Mouse (Mus musculus) heart, embryonic 10.5 days (tissue): Measurements from ENCODE around the gene Homer2. TPM values are rescaled to one million over a fixed set of nuclear protein-coding genes. Genes with fewer than 3 reads are reported as not detected.

Experiments
- DNase-seq: peaks from one replicate; pipeline ENCODE4 v3.0.0-alpha.2; 2017; ENCODE audit warnings: low spot score
- H3K27ac ChIP-seq: fragments of 300-500 bp; sonication (generic); 2 replicates; pipeline ENCODE4 v1.5.1; 2016; ENCODE audit warnings: mild to moderate bottlenecking
- H3K27me3 ChIP-seq: fragments of 300-500 bp; sonication (generic); 2 replicates; pipeline ENCODE4 v1.6.1; 2016; ENCODE audit warnings: mild to moderate bottlenecking; ENCODE audit not compliant: poor library complexity, insufficient read depth, severe bottlenecking
- H3K36me3 ChIP-seq: fragments of 300-500 bp; sonication (generic); 2 replicates; pipeline ENCODE4 v1.6.1; 2016; ENCODE audit warnings: mild to moderate bottlenecking, moderate library complexity
- H3K4me1 ChIP-seq: fragments of 300-500 bp; sonication (generic); 2 replicates; pipeline ENCODE4 v1.6.1; 2016; ENCODE audit warnings: mild to moderate bottlenecking
- H3K4me3 ChIP-seq: fragments of 300-500 bp; sonication (generic); 2 replicates; pipeline ENCODE4 v1.5.1; 2016; ENCODE audit warnings: mild to moderate bottlenecking, moderate library complexity
- H3K9me3 ChIP-seq: fragments of 300-500 bp; sonication (generic); 2 replicates; pipeline ENCODE4 v1.6.1; 2016; ENCODE audit warnings: mild to moderate bottlenecking, moderate library complexity
- WGBS: fragments of 180-500 bp; shearing (Covaris S2); methylation state at CpG from one replicate; pipeline ENCODE4 v1.1.7; 2016; 5-methylcytosine and 5-hydroxymethylcytosine counted together
- polyA plus RNA-seq: library from polyadenylated mRNA; unstranded; fragments of >200 nt; fragmentation: Nextera tagmentation; extraction: Ambion mirVana; gene quantifications from 2 replicates; pipeline ENCODE4 v1.2.1, GENCODE M21; 2016

Gene Homer2
- polyA plus RNA-seq, 1 experiment from 2014 or later: 119 TPM

- Histone ChIP-seq H3K27me3 (no peaks in the 10 kb centered on the region), H3K4me3 (no peak overlapping the region), H3K4me1 (peaks cover 44% of the 10 kb centered on the region), H3K36me3 (peaks cover 4% of the 10 kb centered on the region; the same call in 1 of the 2 replicates), H3K9me3 (no peaks in the 10 kb centered on the region), H3K27ac (no peak overlapping the region)
- 83% methylated on average over 8 of the region's 8 CpGs for WGBS
- DNase-seq: no peak
These were observed 50.7 kb downstream of the Homer2 start for GRCm38 (mm10) chr7:81656635-81657034.

GRCm38 (mm10) chr7:81654946-81655718, 52.2 kb downstream of the Homer2 start:
- Histone ChIP-seq H3K27me3 (no peaks in the 10 kb centered on the region), H3K36me3 (no peaks in the 10 kb centered on the region), H3K4me1 (peaks cover 58% of the 10 kb centered on the region), H3K9me3 (no peaks in the 10 kb centered on the region), H3K27ac (peak overlapping the region; percentile 10; the same call in 1 of the 2 replicates), H3K4me3 (no peak overlapping the region)
- no peak for DNase-seq
- 79% methylated on average over 9 of the region's 9 CpGs for WGBS

GRCm38 (mm10) chr7:81653988-81654387, 53.3 kb downstream of the Homer2 start:
- peaks cover 62% of the 10 kb centered on the region for H3K4me1 ChIP-seq
- H3K4me3 ChIP-seq: peak overlapping the region; percentile 16; the same call in 1 of the 2 replicates
- no peaks in the 10 kb centered on the region for H3K9me3 ChIP-seq
- H3K36me3 ChIP-seq: peaks cover 1% of the 10 kb centered on the region; the same call in 1 of the 2 replicates
- H3K27me3 ChIP-seq: no peaks in the 10 kb centered on the region
- no peak for DNase-seq
- WGBS: 63% methylated on average over 8 of the region's 8 CpGs
- H3K27ac ChIP-seq: peak overlapping the region; percentile 59

- DNase-seq: no peak
- Histone ChIP-seq H3K27me3 (no peaks in the 10 kb centered on the region), H3K4me1 (peaks cover 65% of the 10 kb centered on the region), H3K4me3 (no peak overlapping the region), H3K36me3 (peaks cover 3% of the 10 kb centered on the region; the same call in 1 of the 2 replicates), H3K27ac (peak overlapping the region; percentile 73), H3K9me3 (no peaks in the 10 kb centered on the region)
- WGBS: 62% methylated on average over 2 of the region's 2 CpGs
These were observed 55.0 kb downstream of the Homer2 start for GRCm38 (mm10) chr7:81652296-81652695.

- Histone ChIP-seq H3K4me3 (no peak overlapping the region), H3K27me3 (no peaks in the 10 kb centered on the region), H3K36me3 (peaks cover 6% of the 10 kb centered on the region; the same call in 1 of the 2 replicates), H3K27ac (peak overlapping the region; percentile 73; the same call in 1 of the 2 replicates), H3K9me3 (no peaks in the 10 kb centered on the region), H3K4me1 (peaks cover 67% of the 10 kb centered on the region)
- 35% methylated on average over 5 of the region's 5 CpGs for WGBS
- DNase-seq: no peak
These were observed 56.0 kb downstream of the Homer2 start for GRCm38 (mm10) chr7:81651284-81651683.

GRCm38 (mm10) chr7:81649270-81649669, 58.1 kb downstream of the Homer2 start:
- H3K36me3 ChIP-seq: peaks cover 6% of the 10 kb centered on the region; the same call in 1 of the 2 replicates
- no peak overlapping the region for H3K27ac ChIP-seq
- DNase-seq: no peak
- H3K4me1 ChIP-seq: peaks cover 72% of the 10 kb centered on the region
- WGBS: 91% methylated on average over 8 of the region's 8 CpGs
- H3K4me3 ChIP-seq: no peak overlapping the region
- H3K27me3 ChIP-seq: no peaks in the 10 kb centered on the region
- H3K9me3 ChIP-seq: no peaks in the 10 kb centered on the region

- Histone ChIP-seq H3K4me1 (peaks cover 63% of the 10 kb centered on the region), H3K27me3 (no peaks in the 10 kb centered on the region), H3K36me3 (peaks cover 6% of the 10 kb centered on the region; the same call in 1 of the 2 replicates), H3K9me3 (no peaks in the 10 kb centered on the region), H3K27ac (no peak overlapping the region), H3K4me3 (no peak overlapping the region)
- DNase-seq: no peak
- WGBS: 73% methylated on average over 5 of the region's 5 CpGs
These were observed 59.4 kb downstream of the Homer2 start for GRCm38 (mm10) chr7:81647959-81648358.

- no peaks in the 10 kb centered on the region for H3K9me3 ChIP-seq
- H3K4me3 ChIP-seq: no peak overlapping the region
- peak overlapping the region; percentile 70; the same call in 1 of the 2 replicates for H3K27ac ChIP-seq
- no peaks in the 10 kb centered on the region for H3K27me3 ChIP-seq
- DNase-seq: no peak
- WGBS: 61% methylated on average over 7 of the region's 7 CpGs
- peaks cover 49% of the 10 kb centered on the region for H3K4me1 ChIP-seq
- peaks cover 6% of the 10 kb centered on the region; the same call in 1 of the 2 replicates for H3K36me3 ChIP-seq
These were observed 62.6 kb downstream of the Homer2 start for GRCm38 (mm10) chr7:81644551-81645235.

GRCm38 (mm10) chr7:81641101-81641500, 66.2 kb downstream of the Homer2 start:
- H3K27ac ChIP-seq: peak overlapping the region; percentile 39; the same call in 1 of the 2 replicates
- 31% methylated on average over 6 of the region's 6 CpGs for WGBS
- H3K9me3 ChIP-seq: no peaks in the 10 kb centered on the region
- no peak overlapping the region for H3K4me3 ChIP-seq
- peaks cover 38% of the 10 kb centered on the region for H3K4me1 ChIP-seq
- peaks cover 5% of the 10 kb centered on the region; the same call in 1 of the 2 replicates for H3K36me3 ChIP-seq
- no peaks in the 10 kb centered on the region for H3K27me3 ChIP-seq
- no peak for DNase-seq

- no peaks in the 10 kb centered on the region for H3K4me1 ChIP-seq
- no peaks in the 10 kb centered on the region for H3K9me3 ChIP-seq
- H3K36me3 ChIP-seq: peaks cover 49% of the 10 kb centered on the region
- 76% methylated on average over 6 of the region's 6 CpGs for WGBS
- no peaks in the 10 kb centered on the region for H3K27me3 ChIP-seq
- no peak for DNase-seq
- H3K4me3 ChIP-seq: no peak overlapping the region
- no peak overlapping the region for H3K27ac ChIP-seq
These were observed 74.7 kb downstream of the Homer2 start for GRCm38 (mm10) chr7:81632586-81632985.

- H3K4me3 ChIP-seq: no peak overlapping the region
- WGBS: 91% methylated on average over 8 of the region's 8 CpGs
- no peak overlapping the region for H3K27ac ChIP-seq
- no peaks in the 10 kb centered on the region for H3K9me3 ChIP-seq
- no peaks in the 10 kb centered on the region for H3K4me1 ChIP-seq
- H3K36me3 ChIP-seq: peaks cover 54% of the 10 kb centered on the region
- DNase-seq: no peak
- no peaks in the 10 kb centered on the region for H3K27me3 ChIP-seq
These were observed 76.1 kb downstream of the Homer2 start for GRCm38 (mm10) chr7:81631261-81631660.

GRCm38 (mm10) chr7:81626460-81626859, 80.9 kb downstream of the Homer2 start:
- DNase-seq: no peak

GRCm38 (mm10) chr7:81623767-81624166, 83.6 kb downstream of the Homer2 start:
- Histone ChIP-seq H3K27ac (no peak overlapping the region), H3K4me3 (no peak overlapping the region), H3K27me3 (no peaks in the 10 kb centered on the region), H3K36me3 (peaks cover 25% of the 10 kb centered on the region), H3K4me1 (no peaks in the 10 kb centered on the region), H3K9me3 (no peaks in the 10 kb centered on the region)
- no peak for DNase-seq
- WGBS: 91% methylated on average over 6 of the region's 6 CpGs

More at GRCm38 (mm10) chr7:81626460-81626859, 80.9 kb downstream of the Homer2 start:
- Histone ChIP-seq H3K4me1 (no peaks in the 10 kb centered on the region), H3K4me3 (no peak overlapping the region), H3K27me3 (no peaks in the 10 kb centered on the region), H3K9me3 (no peaks in the 10 kb centered on the region), H3K27ac (no peak overlapping the region), H3K36me3 (peaks cover 47% of the 10 kb centered on the region)
- WGBS: 80% methylated on average over 2 of the region's 2 CpGs
